Mouse (Mus musculus) liver, embryonic 16.5 days (tissue): ENCODE measurements around the gene Tbc1d4. TPM values are rescaled to one million over a fixed set of nuclear protein-coding genes. Genes with fewer than 3 reads are reported as not detected.

Experiments
- ATAC-seq: fragments of 200-750 bp; cut with Nextera tagmentation; 2 replicates; pipeline ENCODE4 v1.8.0; 2017; ENCODE audit warnings: low read depth, mild to moderate bottlenecking, moderate number of reproducible peaks, moderate library complexity
- H3K27ac ChIP-seq: fragments of 300-500 bp; sonication (generic); 2 replicates; pipeline ENCODE4 v1.5.1; 2014; ENCODE audit warnings: mild to moderate bottlenecking, low read length
- H3K27me3 ChIP-seq: fragments of 300-500 bp; sonication (generic); 2 replicates; pipeline ENCODE4 v1.6.1; 2014; ENCODE audit warnings: low read depth, low read length, mixed read lengths; ENCODE audit not compliant: control insufficient read depth, insufficient read depth
- H3K36me3 ChIP-seq: fragments of 300-500 bp; sonication (generic); 2 replicates; pipeline ENCODE4 v1.6.1; 2014; ENCODE audit warnings: mild to moderate bottlenecking; ENCODE audit not compliant: control insufficient read depth, insufficient read depth
- H3K4me1 ChIP-seq: fragments of 300-500 bp; sonication (generic); 2 replicates; pipeline ENCODE4 v1.6.1; 2014; ENCODE audit warnings: low read depth, low read length, mixed read lengths; ENCODE audit not compliant: control insufficient read depth
- H3K4me2 ChIP-seq: fragments of 300-500 bp; sonication (generic); 2 replicates; pipeline ENCODE4 v1.6.1; 2014; ENCODE audit warnings: low read depth, low read length, mixed read lengths
- H3K4me3 ChIP-seq: fragments of 300-500 bp; sonication (generic); 2 replicates; pipeline ENCODE4 v1.5.1; 2014; ENCODE audit warnings: low read depth, mild to moderate bottlenecking, low read length
- H3K9ac ChIP-seq: fragments of 300-500 bp; sonication (generic); 2 replicates; pipeline ENCODE4 v1.6.1; 2014; ENCODE audit warnings: low read depth, low read length
- H3K9me3 ChIP-seq: fragments of 300-500 bp; sonication (generic); replicated peaks from 2 replicates; pipeline ENCODE4 v1.6.1; 2016; ENCODE audit warnings: low read length; ENCODE audit not compliant: control insufficient read depth
- WGBS: fragments of 180-500 bp; shearing (Covaris S2); extraction: QIAGEN DNeasy Blood & Tissue Kit; methylation state at CpG from one replicate; pipeline ENCODE4 v1.1.7; 2014; ENCODE audit not compliant: insufficient replicate concordance; 5-methylcytosine and 5-hydroxymethylcytosine counted together
- polyA plus RNA-seq: library from polyadenylated mRNA; unstranded; fragments of >200 nt; fragmentation: Nextera tagmentation; extraction: Ambion mirVana; gene quantifications from 2 replicates; pipeline ENCODE4 v1.2.1, GENCODE M21; 2015

Tbc1d4 gene
- polyA plus RNA-seq, 1 experiment from 2014 or later, result 2.0 TPM

- no peak for ATAC-seq
- no peak overlapping the region for H3K27ac ChIP-seq
- no peaks in the 10 kb centered on the region for H3K4me1 ChIP-seq
- WGBS, result 44% methylated on average over 4 of the region's 4 CpGs
- H3K4me2 ChIP-seq, result no peak overlapping the region
- no peaks in the 10 kb centered on the region for H3K27me3 ChIP-seq
- H3K4me3 ChIP-seq, result no peak overlapping the region
- H3K9me3 ChIP-seq, result no peaks in the 10 kb centered on the region
- H3K36me3 ChIP-seq, result no peaks in the 10 kb centered on the region
- no peak overlapping the region for H3K9ac ChIP-seq
These were observed 93.7 kb downstream of the Tbc1d4 start for GRCm38 (mm10) chr14:101515271-101515670.

- 62% methylated on average over 5 of the region's 5 CpGs for WGBS
- H3K9ac ChIP-seq, result no peak overlapping the region
- no peaks in the 10 kb centered on the region for H3K27me3 ChIP-seq
- H3K27ac ChIP-seq, result no peak overlapping the region
- H3K4me3 ChIP-seq, result no peak overlapping the region
- no peak overlapping the region for H3K4me2 ChIP-seq
- H3K9me3 ChIP-seq, result no peaks in the 10 kb centered on the region
- no peaks in the 10 kb centered on the region for H3K4me1 ChIP-seq
- no peak for ATAC-seq
- H3K36me3 ChIP-seq, result no peaks in the 10 kb centered on the region
These were observed 94.4 kb downstream of the Tbc1d4 start for GRCm38 (mm10) chr14:101514557-101514971.

- no peak overlapping the region for H3K9ac ChIP-seq
- no peak overlapping the region for H3K4me2 ChIP-seq
- H3K4me3 ChIP-seq, result no peak overlapping the region
- ATAC-seq, result no peak
- no peak overlapping the region for H3K27ac ChIP-seq
- H3K36me3 ChIP-seq, result no peaks in the 10 kb centered on the region
- H3K4me1 ChIP-seq, result no peaks in the 10 kb centered on the region
- 66% methylated on average over 11 of the region's 11 CpGs for WGBS
- H3K9me3 ChIP-seq, result no peaks in the 10 kb centered on the region
- no peaks in the 10 kb centered on the region for H3K27me3 ChIP-seq
These were observed 95.8 kb downstream of the Tbc1d4 start for GRCm38 (mm10) chr14:101513163-101513562.

GRCm38 (mm10) chr14:101511410-101511809, 97.6 kb downstream of the Tbc1d4 start:
- ATAC-seq, result no peak
- 27% methylated on average over 8 of the region's 8 CpGs for WGBS
- H3K27me3 ChIP-seq, result no peaks in the 10 kb centered on the region
- no peaks in the 10 kb centered on the region for H3K4me1 ChIP-seq
- no peaks in the 10 kb centered on the region for H3K36me3 ChIP-seq
- H3K4me3 ChIP-seq, result no peak overlapping the region
- H3K27ac ChIP-seq, result no peak overlapping the region
- H3K4me2 ChIP-seq, result no peak overlapping the region
- H3K9me3 ChIP-seq, result no peaks in the 10 kb centered on the region
- no peak overlapping the region for H3K9ac ChIP-seq

- H3K27ac ChIP-seq, result no peak overlapping the region
- no peak for ATAC-seq
- no peak overlapping the region for H3K4me3 ChIP-seq
- H3K27me3 ChIP-seq, result no peaks in the 10 kb centered on the region
- no peaks in the 10 kb centered on the region for H3K36me3 ChIP-seq
- no peaks in the 10 kb centered on the region for H3K4me1 ChIP-seq
- no peaks in the 10 kb centered on the region for H3K9me3 ChIP-seq
- 61% methylated on average over 13 of the region's 13 CpGs for WGBS
- no peak overlapping the region for H3K9ac ChIP-seq
- no peak overlapping the region for H3K4me2 ChIP-seq
These were observed 98.3 kb downstream of the Tbc1d4 start for GRCm38 (mm10) chr14:101510540-101511313.

- Histone ChIP-seq H3K36me3 (no peaks in the 10 kb centered on the region), H3K27ac (no peak overlapping the region), H3K4me2 (no peak overlapping the region), H3K9me3 (no peaks in the 10 kb centered on the region), H3K4me1 (no peaks in the 10 kb centered on the region), H3K4me3 (no peak overlapping the region), H3K9ac (no peak overlapping the region), H3K27me3 (no peaks in the 10 kb centered on the region)
- 79% methylated on average over 7 of the region's 7 CpGs for WGBS
- no peak for ATAC-seq
These were observed 99.2 kb downstream of the Tbc1d4 start for GRCm38 (mm10) chr14:101509759-101510158.

GRCm38 (mm10) chr14:101507956-101508355, 101.0 kb downstream of the Tbc1d4 start:
- WGBS, result 64% methylated on average over 7 of the region's 7 CpGs

GRCm38 (mm10) chr14:101507146-101507545, 101.8 kb downstream of the Tbc1d4 start:
- Histone ChIP-seq H3K27ac (no peak overlapping the region), H3K9ac (no peak overlapping the region), H3K36me3 (no peaks in the 10 kb centered on the region), H3K4me2 (no peak overlapping the region), H3K4me3 (no peak overlapping the region), H3K4me1 (no peaks in the 10 kb centered on the region), H3K9me3 (no peaks in the 10 kb centered on the region), H3K27me3 (no peaks in the 10 kb centered on the region)
- 70% methylated on average over 17 of the region's 17 CpGs for whole genome bisulfite sequencing
- no peak for ATAC-seq

More at GRCm38 (mm10) chr14:101507956-101508355, 101.0 kb downstream of the Tbc1d4 start:
- Histone ChIP-seq H3K36me3 (no peaks in the 10 kb centered on the region), H3K4me1 (no peaks in the 10 kb centered on the region), H3K27ac (no peak overlapping the region), H3K27me3 (no peaks in the 10 kb centered on the region), H3K9ac (no peak overlapping the region), H3K4me3 (no peak overlapping the region), H3K4me2 (no peak overlapping the region), H3K9me3 (no peaks in the 10 kb centered on the region)
- ATAC-seq, result no peak

- no peak overlapping the region for H3K27ac ChIP-seq
- no peaks in the 10 kb centered on the region for H3K27me3 ChIP-seq
- no peak overlapping the region for H3K9ac ChIP-seq
- ATAC-seq, result no peak
- H3K4me1 ChIP-seq, result no peaks in the 10 kb centered on the region
- H3K4me2 ChIP-seq, result no peak overlapping the region
- no peaks in the 10 kb centered on the region for H3K36me3 ChIP-seq
- H3K4me3 ChIP-seq, result no peak overlapping the region
- H3K9me3 ChIP-seq, result no peaks in the 10 kb centered on the region
These were observed 103.2 kb downstream of the Tbc1d4 start for GRCm38 (mm10) chr14:101505805-101506204.
